Mouse (Mus musculus) layer of hippocampus, adult 9-11 months (tissue): ENCODE results near the gene Taar4.

Experiments used
- DNase-seq: peaks from one replicate; pipeline ENCODE4 v3.0.0; 2022

Gene Taar4

GRCm38 (mm10) chr10:24008143-24008542 lies 47.8 kb downstream of the Taar4 start:
- no peak for DNase-seq
